Mouse (Mus musculus): ENCODE measurements around the gene Cmbl. TPM values are rescaled to one million over a fixed set of nuclear protein-coding genes. Genes with fewer than 3 reads are reported as not detected.
A peak's percentile ranks its signal among the peaks of the same experiment; 100 is the strongest.

Cmbl gene
- polyA plus RNA-seq, 1 experiment from 2014 or later, result 90.2 TPM

- peak overlapping the region; percentile 91 for H3K4me3 ChIP-seq (ENCODE audit: low read depth, low read length)
- H3K27ac ChIP-seq (ENCODE audit: low read depth, low read length), result peak overlapping the region; percentile 100
- H3K4me1 ChIP-seq (replicated peaks; ENCODE audit: control insufficient read depth, insufficient read depth, low read length), result no peaks in the 10 kb centered on the region
- peak; percentile 39; the same call in 1 of the 2 replicates for ATAC-seq
- H3K27me3 ChIP-seq (replicated peaks; ENCODE audit: control insufficient read depth, insufficient read depth, low read length), result no peaks in the 10 kb centered on the region
- under 1% methylated on average over 47 of the region's 56 CpGs for WGBS
- no peaks in the 10 kb centered on the region for H3K9me3 ChIP-seq (ENCODE audit: control insufficient read depth)
- H3K9ac ChIP-seq (ENCODE audit: low read depth, low read length), result peak overlapping the region; percentile 98
- TF ChIP-seq CTCF (IDR thresholded peaks at IDR 0.05; ENCODE audit: low read depth), result no peak
- H3K4me2 ChIP-seq (replicated peaks; ENCODE audit: low read depth), result peak overlapping the region; percentile 81
- H3K36me3 ChIP-seq (ENCODE audit: control insufficient read depth, insufficient read depth), result no peaks in the 10 kb centered on the region
Measured at GRCm38 (mm10) chr15:31529811-31530658, 35.2 kb upstream of the Cmbl start.

- H3K4me1 ChIP-seq (replicated peaks; ENCODE audit: control insufficient read depth, insufficient read depth, low read length), result no peaks in the 10 kb centered on the region
- no peaks in the 10 kb centered on the region for H3K27me3 ChIP-seq (replicated peaks; ENCODE audit: control insufficient read depth, insufficient read depth, low read length)
- no peaks in the 10 kb centered on the region for H3K9me3 ChIP-seq (ENCODE audit: control insufficient read depth)
- peak within 1 kb of the TSS; percentile 81 for H3K4me2 ChIP-seq (replicated peaks; ENCODE audit: low read depth)
- peak within 1 kb of the TSS; percentile 100 for H3K27ac ChIP-seq (ENCODE audit: low read depth, low read length)
- ATAC-seq, result peak; percentile 92
- peak within 1 kb of the TSS; percentile 98 for H3K9ac ChIP-seq (ENCODE audit: low read depth, low read length)
- H3K36me3 ChIP-seq (ENCODE audit: control insufficient read depth, insufficient read depth), result no peaks in the 10 kb centered on the region
- under 1% methylated on average over 82 of the region's 132 CpGs for WGBS
- H3K4me3 ChIP-seq (ENCODE audit: low read depth, low read length), result peak within 1 kb of the TSS; percentile 91
- no peak for TF ChIP-seq CTCF (IDR thresholded peaks at IDR 0.05; ENCODE audit: low read depth)
Measured at GRCm38 (mm10) chr15:31530659-31531445, 34.3 kb upstream of the Cmbl start, which contains the start of gene March6. Gene March6, minus strand, starts transcription at chr15:31531053.

- Histone ChIP-seq H3K9ac (ENCODE audit: low read depth, low read length) (peak overlapping the region; percentile 98), H3K27me3 (replicated peaks; ENCODE audit: control insufficient read depth, insufficient read depth, low read length) (no peaks in the 10 kb centered on the region), H3K4me3 (ENCODE audit: low read depth, low read length) (peak overlapping the region; percentile 91), H3K4me1 (replicated peaks; ENCODE audit: control insufficient read depth, insufficient read depth, low read length) (no peaks in the 10 kb centered on the region), H3K36me3 (ENCODE audit: control insufficient read depth, insufficient read depth) (no peaks in the 10 kb centered on the region), H3K27ac (ENCODE audit: low read depth, low read length) (peak overlapping the region; percentile 100), H3K9me3 (ENCODE audit: control insufficient read depth) (no peaks in the 10 kb centered on the region), H3K4me2 (replicated peaks; ENCODE audit: low read depth) (peak overlapping the region; percentile 81)
- ATAC-seq, result no peak
- TF ChIP-seq CTCF (IDR thresholded peaks at IDR 0.05; ENCODE audit: low read depth), result no peak
- 17% methylated on average over 16 of the region's 16 CpGs for WGBS
Measured at GRCm38 (mm10) chr15:31531446-31532330, 33.5 kb upstream of the Cmbl start.

GRCm38 (mm10) chr15:31532331-31533021 lies 32.7 kb upstream of the Cmbl start:
- ATAC-seq, result no peak
- Histone ChIP-seq H3K9ac (ENCODE audit: low read depth, low read length) (no peak overlapping the region), H3K36me3 (ENCODE audit: control insufficient read depth, insufficient read depth) (no peaks in the 10 kb centered on the region), H3K4me3 (ENCODE audit: low read depth, low read length) (no peak overlapping the region), H3K9me3 (ENCODE audit: control insufficient read depth) (no peaks in the 10 kb centered on the region), H3K4me2 (replicated peaks; ENCODE audit: low read depth) (no peak overlapping the region), H3K4me1 (replicated peaks; ENCODE audit: control insufficient read depth, insufficient read depth, low read length) (no peaks in the 10 kb centered on the region), H3K27ac (ENCODE audit: low read depth, low read length) (no peak overlapping the region), H3K27me3 (replicated peaks; ENCODE audit: control insufficient read depth, insufficient read depth, low read length) (no peaks in the 10 kb centered on the region)
- WGBS, result 98% methylated on average over 2 of the region's 2 CpGs
- no peak for TF ChIP-seq CTCF (IDR thresholded peaks at IDR 0.05; ENCODE audit: low read depth)

- Histone ChIP-seq H3K36me3 (ENCODE audit: control insufficient read depth, insufficient read depth) (no peaks in the 10 kb centered on the region), H3K4me3 (ENCODE audit: low read depth, low read length) (no peak overlapping the region), H3K4me1 (replicated peaks; ENCODE audit: control insufficient read depth, insufficient read depth, low read length) (no peaks in the 10 kb centered on the region), H3K9me3 (ENCODE audit: control insufficient read depth) (no peaks in the 10 kb centered on the region), H3K27ac (ENCODE audit: low read depth, low read length) (no peak overlapping the region), H3K4me2 (replicated peaks; ENCODE audit: low read depth) (no peak overlapping the region), H3K27me3 (replicated peaks; ENCODE audit: control insufficient read depth, insufficient read depth, low read length) (no peaks in the 10 kb centered on the region), H3K9ac (ENCODE audit: low read depth, low read length) (no peak overlapping the region)
- TF ChIP-seq CTCF (IDR thresholded peaks at IDR 0.05; ENCODE audit: low read depth), result no peak
- no peak for ATAC-seq
- 83% methylated on average over 2 of the region's 2 CpGs for WGBS
Measured at GRCm38 (mm10) chr15:31533529-31533928, 31.7 kb upstream of the Cmbl start.
